Mouse (Mus musculus) adrenal gland, postnatal 36 days (tissue): ENCODE results near the gene Minos1. TPM values are rescaled to one million over a fixed set of nuclear protein-coding genes. Genes with fewer than 3 reads are reported as not detected.

Experiments used
- DNase-seq, 2 experiments: peaks; one replicate each; pipeline ENCODE4 v3.0.0; 2021; ENCODE audit warnings: mixed read lengths in 1 of 2
- long read RNA-seq, 2 experiments: library from polyadenylated mRNA; stranded (forward); transcript quantifications; one replicate each; pipeline ENCODE4 v2.0.0; 2021; ENCODE audit warnings: borderline sequencing depth in 2 of 2
- total RNA-seq, 2 experiments: library from RNA; stranded (reverse); gene quantifications; 2 replicates each; pipeline ENCODE4 v1.2.3; 2021

Gene Minos1
- total RNA-seq, result 100 to 1,000 TPM; 407 to 417 TPM
- long read RNA-seq, experiment 1, transcript Minos1-203 (4 exons, 2,549 nt), result major isoform, 463 of 522 reads
- long read RNA-seq, experiment 1, transcript Minos1-204 (4 exons, 476 nt), result minor isoform, 24 of 522 reads
- long read RNA-seq, experiment 1, partial matches to known transcripts, result 18 of 522 reads
- long read RNA-seq, experiment 1, other reads (novel, unspliced or antisense), result 15 of 522 reads
- long read RNA-seq, experiment 2, transcript Minos1-203 (4 exons, 2,549 nt), result major isoform, 209 of 233 reads
- long read RNA-seq, experiment 2, transcript Minos1-204 (4 exons, 476 nt), result minor isoform, 12 of 233 reads
- long read RNA-seq, experiment 2, partial matches to known transcripts, result 2 of 233 reads
- long read RNA-seq, experiment 2, other reads (novel, unspliced or antisense), result 10 of 233 reads

- DNase-seq, result peak; percentile 98 to 99
These were observed at the start of gene Minos1 for GRCm38 (mm10) chr4:139130701-139131549. Minos1 (minus strand) TSS chr4:139131113.

GRCm38 (mm10) chr4:139179731-139180625 is 49.1 kb upstream of the Minos1 start:
- DNase-seq, result no peak

GRCm38 (mm10) chr4:139179218-139179617 is 48.3 kb upstream of the Minos1 start:
- DNase-seq, result no peak

- DNase-seq, result no peak
These were observed 47.5 kb upstream of the Minos1 start for GRCm38 (mm10) chr4:139178377-139178776.

- DNase-seq, result no peak
These were observed 47.0 kb upstream of the Minos1 start for GRCm38 (mm10) chr4:139177921-139178320.

- no peak for DNase-seq
These were observed 45.1 kb upstream of the Minos1 start for GRCm38 (mm10) chr4:139176023-139176422.

- peak in 1 of 2 experiments; percentile 37 for DNase-seq
These were observed 44.4 kb upstream of the Minos1 start for GRCm38 (mm10) chr4:139175061-139175971.

DNA sequence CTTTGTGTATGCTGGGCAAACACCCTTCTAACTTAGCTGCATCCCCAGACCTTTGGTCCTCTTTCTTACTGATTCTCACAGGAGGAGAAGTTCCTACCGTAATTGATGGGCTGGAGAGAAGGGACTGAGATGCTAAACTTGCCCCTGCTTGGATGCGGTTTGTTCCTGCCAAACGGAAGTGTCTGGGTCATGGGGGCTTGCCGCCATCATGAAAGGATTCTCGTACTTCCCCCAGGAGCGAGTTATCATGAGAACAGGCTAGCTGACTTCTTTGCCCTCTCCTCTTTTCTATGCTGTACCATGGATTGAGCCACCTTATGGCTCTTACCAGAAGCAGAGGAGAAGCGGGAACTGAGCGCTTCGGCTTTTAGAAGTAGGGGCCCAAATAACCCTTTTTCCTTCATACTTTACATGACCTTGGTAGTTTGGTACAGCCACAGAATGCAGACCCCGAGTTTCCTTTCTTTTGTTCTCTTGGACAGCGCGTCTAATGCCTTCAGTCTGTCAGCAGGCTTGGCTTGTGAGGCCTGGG is 38.9 kb upstream of the Minos1 start:
- no peak for DNase-seq

GRCm38 (mm10) chr4:139168985-139169747 is 38.3 kb upstream of the Minos1 start:
- peak; percentile 62 to 74 for DNase-seq

GRCm38 (mm10) chr4:139167107-139167506 is 36.2 kb upstream of the Minos1 start:
- DNase-seq, result no peak

DNA sequence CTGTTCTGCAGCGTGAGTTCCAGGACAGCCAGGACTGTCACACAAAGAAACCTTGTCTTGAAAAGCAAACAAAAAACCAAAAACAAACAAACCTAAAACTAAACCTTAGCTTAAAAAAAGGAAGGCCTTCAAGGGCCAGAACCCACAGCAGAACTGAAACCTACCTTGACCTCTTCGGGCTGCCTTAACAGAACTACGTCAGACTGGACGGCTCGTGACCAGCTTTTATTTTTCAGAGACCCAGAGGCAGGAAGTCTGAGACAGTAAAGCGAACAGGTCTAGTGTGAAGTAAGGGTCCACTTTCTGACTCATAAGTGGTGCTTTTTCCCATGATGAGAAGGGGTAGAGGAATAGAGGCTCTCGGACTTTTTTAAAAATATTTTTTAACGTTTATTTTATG is 35.3 kb upstream of the Minos1 start:
- no peak for DNase-seq

DNA sequence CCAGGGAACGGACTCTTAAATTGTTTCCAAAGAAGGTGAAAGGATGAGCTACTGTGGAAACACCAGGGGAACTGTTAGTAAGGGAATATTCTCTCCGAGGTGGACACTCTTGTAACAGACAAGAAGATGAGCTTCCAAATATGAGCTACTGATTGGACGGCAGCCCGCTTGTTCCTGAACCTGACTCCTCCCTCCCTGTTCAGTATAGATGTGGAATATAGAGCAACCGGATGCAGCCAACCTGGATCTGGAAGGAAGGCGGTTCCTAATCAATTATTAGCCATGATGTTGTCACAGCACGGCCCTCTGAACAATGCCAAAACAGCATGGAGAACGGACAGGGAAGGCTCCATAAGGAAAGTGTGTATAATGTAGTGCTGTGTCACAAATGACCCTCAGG is 34.3 kb upstream of the Minos1 start:
- no peak for DNase-seq

DNA sequence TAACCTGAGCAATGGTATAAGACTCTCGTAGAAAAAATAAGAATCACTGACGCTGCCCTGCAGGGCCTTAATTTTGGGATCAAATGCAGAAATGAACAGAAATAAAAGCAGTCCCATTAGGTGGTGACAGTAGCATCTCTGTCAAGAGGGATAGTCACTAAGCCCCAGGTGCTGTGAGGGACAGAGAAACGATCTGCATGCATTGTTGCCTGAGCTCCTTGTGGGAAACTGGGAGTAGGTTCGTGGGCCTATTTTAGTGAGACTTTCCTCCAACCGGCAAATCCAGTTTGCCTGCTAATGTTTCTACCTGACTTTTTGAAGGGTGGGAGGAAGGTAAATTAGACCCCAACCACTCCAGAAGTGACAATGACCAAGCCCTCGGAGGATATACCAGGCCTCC is 33.2 kb upstream of the Minos1 start:
- no peak for DNase-seq

- DNase-seq, result no peak
These were observed 30.2 kb upstream of the Minos1 start for GRCm38 (mm10) chr4:139161076-139161475.

- DNase-seq, result no peak
These were observed 27.4 kb upstream of the Minos1 start for GRCm38 (mm10) chr4:139158350-139158749.

GRCm38 (mm10) chr4:139156538-139156937 is 25.6 kb upstream of the Minos1 start:
- no peak for DNase-seq

DNA sequence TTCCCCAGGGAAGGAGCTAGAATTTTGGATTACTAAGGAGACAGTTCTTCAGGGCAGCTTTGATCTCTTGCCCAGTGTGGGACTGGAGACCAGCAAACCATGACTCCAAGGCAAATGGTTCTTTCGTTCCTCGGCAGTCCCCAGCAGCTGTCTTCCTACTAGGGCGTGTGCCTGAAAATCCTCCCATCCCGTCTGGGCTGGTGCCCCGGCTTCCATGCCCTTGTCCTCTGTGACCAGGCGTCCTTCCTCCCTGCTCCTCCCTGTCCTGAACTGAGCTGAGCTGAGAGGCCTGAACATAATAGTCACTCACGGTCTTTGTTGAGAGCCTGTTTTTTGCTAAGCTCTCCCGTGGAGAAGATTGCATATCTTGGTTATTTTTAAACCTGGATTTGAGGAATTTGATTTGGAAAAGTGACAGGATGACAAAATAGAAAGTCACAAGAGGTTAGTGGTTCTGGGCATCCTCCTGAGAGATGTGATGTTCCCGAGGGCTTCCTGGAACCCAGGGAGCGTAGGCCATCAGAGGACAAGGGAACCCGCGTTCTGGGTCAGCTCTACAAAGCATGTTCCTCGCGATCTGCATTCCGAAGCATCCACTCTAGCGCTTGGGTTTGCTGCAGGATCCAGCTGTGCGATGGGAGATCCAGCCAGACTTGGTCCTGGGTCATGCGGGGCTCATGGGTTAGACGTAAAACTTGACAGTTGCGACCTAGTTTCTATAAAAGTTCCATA is 23.8 kb upstream of the Minos1 start:
- DNase-seq, result peak in 1 of 2 experiments; percentile 27

DNA sequence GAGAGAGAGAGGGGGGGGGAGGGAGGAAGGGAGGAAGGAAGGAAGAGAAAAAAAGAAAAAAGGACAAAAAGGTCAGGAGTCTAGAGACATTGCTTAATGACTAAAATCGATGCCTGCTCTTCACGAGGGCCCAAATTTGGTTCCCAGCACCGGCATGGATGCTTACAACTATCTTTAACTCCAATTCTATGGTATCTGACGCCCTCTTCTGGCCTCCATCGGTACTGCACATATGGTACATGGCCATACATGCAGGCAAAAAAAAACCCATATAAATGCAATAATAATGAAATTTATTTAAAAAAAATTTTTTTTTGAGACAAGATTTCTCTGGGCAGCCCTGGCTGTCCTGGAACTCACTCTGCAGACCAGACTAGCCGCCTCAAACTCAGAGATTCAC is 20.5 kb upstream of the Minos1 start:
- no peak for DNase-seq

GRCm38 (mm10) chr4:139146760-139147159 is 15.8 kb upstream of the Minos1 start:
- peak in 1 of 2 experiments; percentile 30 for DNase-seq
